Mouse (Mus musculus) stomach, postnatal 0 days (tissue): ENCODE data around the gene Hnrnpl. TPM values are rescaled to one million over a fixed set of nuclear protein-coding genes. Genes with fewer than 3 reads are reported as not detected.

Experiments
- ATAC-seq: fragments of 200-750 bp; cut with Nextera tagmentation; 2 replicates; pipeline ENCODE4 v1.8.0; 2017; ENCODE audit not compliant: low FRiP score, low TSS enrichment
- DNase-seq: peaks from one replicate; pipeline ENCODE4 v3.0.0-alpha.2; 2016; ENCODE audit warnings: low spot score
- H3K27ac ChIP-seq: fragments of 300-500 bp; sonication (generic); replicated peaks from 2 replicates; pipeline ENCODE4 v1.5.1; 2014; ENCODE audit warnings: mild to moderate bottlenecking, control low read depth
- H3K27me3 ChIP-seq: fragments of 300-500 bp; sonication (generic); 2 replicates; pipeline ENCODE4 v1.6.1; 2014; ENCODE audit warnings: low read length; ENCODE audit not compliant: control insufficient read depth, insufficient read depth
- H3K36me3 ChIP-seq: fragments of 300-500 bp; sonication (generic); 2 replicates; pipeline ENCODE4 v1.6.1; 2014; ENCODE audit warnings: low read length, mixed read lengths; ENCODE audit not compliant: control insufficient read depth, insufficient read depth
- H3K4me1 ChIP-seq: fragments of 300-500 bp; sonication (generic); replicated peaks from 2 replicates; pipeline ENCODE4 v1.6.1; 2014; ENCODE audit warnings: antibody characterized with exemption; ENCODE audit not compliant: control insufficient read depth, insufficient read depth
- H3K4me2 ChIP-seq: fragments of 300-500 bp; sonication (generic); replicated peaks from 2 replicates; pipeline ENCODE4 v1.6.1; 2014; ENCODE audit warnings: low read depth, mild to moderate bottlenecking, control low read depth, moderate library complexity
- H3K4me3 ChIP-seq: fragments of 300-500 bp; sonication (generic); 2 replicates; pipeline ENCODE4 v1.5.1; 2014; ENCODE audit warnings: low read depth, low read length, control low read depth
- H3K9ac ChIP-seq: fragments of 300-500 bp; sonication (generic); 2 replicates; pipeline ENCODE4 v1.6.1; 2014; ENCODE audit warnings: mild to moderate bottlenecking, low read length, control low read depth, mixed read lengths
- H3K9me3 ChIP-seq: fragments of 300-500 bp; sonication (generic); 2 replicates; pipeline ENCODE4 v1.6.1; 2016; ENCODE audit warnings: low read length; ENCODE audit not compliant: control insufficient read depth
- CTCF ChIP-seq: IDR thresholded peaks from 2 replicates; pipeline ENCODE4 v1.5.1; 2016; ENCODE audit warnings: antibody characterized with exemption, low read depth, mild to moderate bottlenecking, moderate library complexity
- EP300 ChIP-seq: optimal IDR thresholded peaks from 2 replicates; pipeline ENCODE3; 2016; ENCODE audit warnings: antibody characterized with exemption
- WGBS: fragments of 180-500 bp; shearing (Covaris S2); extraction: QIAGEN DNeasy Blood & Tissue Kit; methylation state at CpG from one replicate; pipeline ENCODE4 v1.1.7; 2014; 5-methylcytosine and 5-hydroxymethylcytosine counted together
- polyA plus RNA-seq: library from polyadenylated mRNA; unstranded; fragments of >200 nt; fragmentation: Nextera tagmentation; extraction: Ambion mirVana; gene quantifications from 2 replicates; pipeline ENCODE4 v1.2.1, GENCODE M21; 2015

Hnrnpl gene
- polyA plus RNA-seq, 1 experiment from 2014 or later, result 156 TPM

DNA sequence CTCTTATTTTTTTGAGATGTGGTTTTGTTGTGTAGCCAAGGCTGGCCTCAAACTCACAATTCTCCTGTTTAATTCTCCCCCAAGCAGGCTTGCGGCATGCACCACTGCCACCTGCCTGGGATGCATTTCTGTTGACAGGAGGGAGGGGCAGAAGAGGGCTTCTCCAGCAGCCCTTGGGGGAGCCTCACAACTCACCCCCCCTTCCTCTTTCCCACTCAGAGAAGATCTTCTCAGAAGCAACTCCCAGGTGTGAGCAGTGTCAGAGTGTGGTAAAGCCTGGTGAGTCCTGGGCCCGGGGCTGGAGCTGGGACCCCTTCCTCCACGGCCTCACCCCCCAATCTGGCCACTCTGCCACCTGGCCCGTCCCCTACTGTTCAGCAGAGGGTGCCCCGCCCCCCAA is 23.2 kb upstream of the Hnrnpl start:
- peaks cover 9% of the 10 kb centered on the region; the same call in 1 of the 2 replicates for H3K36me3 ChIP-seq
- no peak overlapping the region for H3K4me2 ChIP-seq
- 74% methylated on average over 4 of the region's 5 CpGs for WGBS
- no peaks in the 10 kb centered on the region for H3K9me3 ChIP-seq
- no peak for TF ChIP-seq EP300
- TF ChIP-seq CTCF, result no peak
- H3K27me3 ChIP-seq, result no peaks in the 10 kb centered on the region
- H3K4me1 ChIP-seq, result peaks cover 3% of the 10 kb centered on the region; the same call in 1 of the 2 replicates
- DNase-seq (no peak), ATAC-seq (no peak)
- H3K27ac ChIP-seq, result no peak overlapping the region
- H3K9ac ChIP-seq, result no peak overlapping the region
- no peak overlapping the region for H3K4me3 ChIP-seq

DNA sequence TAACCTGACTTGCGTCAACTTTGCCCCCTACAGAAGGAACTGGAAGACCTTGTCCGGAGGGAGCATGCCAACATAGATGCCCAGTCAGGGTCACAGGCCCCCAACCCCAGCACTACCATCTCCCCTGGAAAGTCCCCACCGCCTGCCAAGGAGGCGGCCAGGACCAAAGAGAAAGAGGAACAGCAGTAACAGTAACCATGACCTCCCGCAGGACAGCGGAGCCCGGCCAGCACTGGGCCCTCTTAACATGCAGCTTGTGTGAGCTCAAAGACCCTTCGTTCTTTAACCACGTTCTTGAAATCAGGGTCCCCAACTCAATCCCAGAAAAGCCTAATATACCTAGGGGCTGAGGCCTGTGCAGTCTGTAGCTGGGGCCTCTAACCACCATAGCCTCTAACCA is 20.5 kb upstream of the Hnrnpl start:
- Histone ChIP-seq H3K9ac (no peak overlapping the region), H3K4me3 (no peak overlapping the region), H3K27ac (no peak overlapping the region), H3K27me3 (no peaks in the 10 kb centered on the region), H3K4me1 (no peaks in the 10 kb centered on the region; the same call in 1 of the 2 replicates), H3K4me2 (no peak overlapping the region), H3K9me3 (no peaks in the 10 kb centered on the region), H3K36me3 (peaks cover 6% of the 10 kb centered on the region; the same call in 1 of the 2 replicates)
- 95% methylated on average over 9 of the region's 9 CpGs for WGBS
- TF ChIP-seq CTCF (no peak), EP300 (no peak)
- DNase-seq (no peak), ATAC-seq (no peak)

DNA sequence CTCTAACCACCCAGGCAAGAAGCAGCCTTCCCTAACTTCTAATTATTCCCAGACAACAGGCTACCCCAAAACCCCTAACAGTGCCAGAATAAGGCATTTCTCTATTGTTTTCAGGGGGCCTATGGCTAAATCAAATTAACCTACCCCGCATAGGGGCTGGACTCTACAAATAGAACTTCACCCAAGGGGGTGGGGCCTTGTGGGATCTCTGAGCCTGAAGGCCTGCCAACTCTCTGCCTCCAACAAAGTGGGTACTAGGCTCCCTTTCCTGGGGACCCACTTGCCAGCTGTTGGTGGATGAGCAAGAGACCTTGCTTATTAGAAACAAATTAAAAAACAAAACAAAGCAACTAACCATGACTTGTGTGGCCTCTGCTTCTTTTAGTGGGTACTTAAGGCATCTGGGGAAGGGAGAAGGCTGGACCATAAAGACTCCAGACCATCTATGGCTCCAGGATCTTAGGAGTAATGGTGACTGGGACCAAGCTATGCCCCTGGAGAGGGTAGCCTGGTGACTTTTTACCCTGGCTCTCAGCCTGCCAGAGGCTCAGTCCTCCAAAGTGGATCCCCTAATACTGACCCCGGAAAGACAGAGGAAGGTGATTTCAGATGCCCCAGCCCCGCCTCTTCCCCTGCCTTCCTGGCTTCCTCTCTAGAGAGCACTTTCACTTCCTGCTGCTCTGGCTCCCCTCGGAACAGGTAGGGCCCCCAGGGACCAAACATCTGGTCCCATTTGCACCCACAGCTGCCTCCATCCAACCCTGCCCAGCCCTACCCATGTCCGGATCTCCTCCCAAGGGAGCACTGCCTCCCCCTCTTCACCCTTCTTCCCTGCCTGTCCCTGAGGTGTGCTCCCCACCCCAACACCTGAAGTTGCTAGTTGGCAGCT is 19.8 kb upstream of the Hnrnpl start, which contains the start of gene Rinl:
Gene Rinl (plus strand): TSS at position 663 of the 889 bp plus-strand sequence.
- no peak within 1 kb of the TSS for H3K4me3 ChIP-seq
- H3K27me3 ChIP-seq, result no peaks in the 10 kb centered on the region
- no peak within 1 kb of the TSS for H3K4me2 ChIP-seq
- no peaks in the 10 kb centered on the region; the same call in 1 of the 2 replicates for H3K4me1 ChIP-seq
- 61% methylated on average over 5 of the region's 5 CpGs for WGBS
- H3K36me3 ChIP-seq, result peaks cover 3% of the 10 kb centered on the region; the same call in 1 of the 2 replicates
- 0 out of 2 replicates have a peak within 1 kb of the TSS, but pooled peaks have one; percentile 24 for H3K27ac ChIP-seq
- no peaks in the 10 kb centered on the region for H3K9me3 ChIP-seq
- ATAC-seq (no peak), DNase-seq (no peak)
- 0 out of 2 replicates have a peak within 1 kb of the TSS, but pooled peaks have one; percentile 27 for H3K9ac ChIP-seq
- TF ChIP-seq CTCF, result no peak
- no peak for TF ChIP-seq EP300

DNA sequence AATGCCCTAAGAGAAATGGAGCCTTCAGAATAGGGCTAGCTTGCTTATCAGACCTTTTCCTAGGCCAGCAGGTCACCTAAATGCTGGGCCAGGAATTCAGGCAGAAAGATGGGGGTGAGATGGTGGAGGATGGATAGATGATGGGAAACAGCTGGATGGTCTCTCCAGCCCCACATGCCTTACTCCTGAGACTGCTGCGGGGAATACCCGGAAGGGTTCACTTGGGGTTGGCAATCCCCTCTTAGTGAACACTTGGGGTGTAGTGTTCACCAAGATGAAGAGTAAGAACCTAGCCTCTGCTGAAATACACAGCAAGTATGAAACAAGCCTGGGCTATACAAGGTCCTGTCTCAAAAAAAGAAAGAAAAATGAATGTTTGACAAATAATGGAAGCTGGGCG is 19.1 kb upstream of the Hnrnpl start:
- WGBS, result 39% methylated on average over 3 of the region's 3 CpGs
- no peaks in the 10 kb centered on the region; the same call in 1 of the 2 replicates for H3K4me1 ChIP-seq
- no peaks in the 10 kb centered on the region for H3K9me3 ChIP-seq
- 0 out of 2 replicates have a peak overlapping the region, but pooled peaks have one; percentile 24 for H3K27ac ChIP-seq
- H3K36me3 ChIP-seq, result peaks cover 3% of the 10 kb centered on the region; the same call in 1 of the 2 replicates
- DNase-seq (no peak), ATAC-seq (no peak)
- no peak overlapping the region for H3K4me3 ChIP-seq
- H3K27me3 ChIP-seq, result no peaks in the 10 kb centered on the region
- TF ChIP-seq EP300, result no peak
- H3K4me2 ChIP-seq, result no peak overlapping the region
- 0 out of 2 replicates have a peak overlapping the region, but pooled peaks have one; percentile 27 for H3K9ac ChIP-seq

DNA sequence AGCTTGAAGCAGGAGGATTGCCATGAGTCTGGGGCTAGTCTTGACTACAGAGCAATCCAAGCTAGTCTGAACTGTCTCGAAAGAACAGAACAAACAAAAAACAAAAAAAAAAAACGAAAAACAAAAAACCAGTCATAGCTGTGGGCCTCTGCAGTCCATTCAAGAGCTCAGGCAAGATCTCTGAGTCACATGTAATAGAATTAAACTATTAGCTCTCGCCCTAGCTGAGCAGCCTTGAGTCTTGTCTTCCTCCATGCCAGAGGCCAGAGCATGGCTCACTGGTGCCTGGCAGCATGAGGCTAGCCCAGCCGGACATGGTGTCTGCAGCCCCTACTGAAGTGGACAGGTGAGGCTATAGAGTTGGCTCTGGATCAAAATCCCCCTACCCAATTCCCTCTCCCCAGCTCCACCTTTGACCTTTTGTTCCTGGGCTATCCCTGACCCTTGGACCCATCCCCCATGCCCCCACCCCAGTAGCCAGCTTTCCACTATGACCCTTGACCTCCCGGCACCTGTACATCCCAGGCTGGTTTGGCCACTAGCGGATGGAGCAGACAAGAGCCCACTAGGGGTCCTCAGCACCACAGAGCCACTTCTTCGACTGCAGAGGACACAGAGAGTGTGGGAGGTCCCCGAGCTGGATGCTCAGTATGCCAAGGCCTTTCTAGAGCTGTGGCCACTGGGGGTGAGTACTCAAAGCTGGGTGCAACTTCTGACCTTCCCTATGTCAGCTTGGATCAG is 18.1 kb upstream of the Hnrnpl start:
- ATAC-seq, result peak; percentile 13; the same call in 1 of the 2 replicates
- Histone ChIP-seq H3K36me3 (peaks cover 3% of the 10 kb centered on the region; the same call in 1 of the 2 replicates), H3K4me3 (no peak overlapping the region), H3K4me1 (no peaks in the 10 kb centered on the region; the same call in 1 of the 2 replicates), H3K27ac (no peak overlapping the region), H3K9ac (no peak overlapping the region), H3K9me3 (no peaks in the 10 kb centered on the region), H3K27me3 (no peaks in the 10 kb centered on the region), H3K4me2 (no peak overlapping the region)
- no peak for DNase-seq
- TF ChIP-seq CTCF (peak; percentile 68), EP300 (no peak)
- 57% methylated on average over 8 of the region's 8 CpGs for WGBS
